Comparison of ENCODE assay signal across 8 mouse cellular contexts in genomic region chr7:84606293-84606749, GRCm38 (mm10). TPM values are rescaled to one million over a fixed set of nuclear protein-coding genes. Genes with fewer than 3 reads are reported as not detected.
DNase-seq lines count a peak whose midpoint lies in the region; ATAC-seq and TF ChIP-seq lines count a peak whose summit lies in the region.

TSS of gene Fah (minus strand) at chr7:84606722.

- DNase-seq in urinary bladder, adult 18-20 months (ENCODE audit: low spot score in 2 of 2) = peak; percentile 31 to 44
- no peak for DNase-seq in urinary bladder, postnatal 10 days (ENCODE audit: low spot score)
- DNase-seq in cerebellum, postnatal 25 days = peak; percentile 45 to 61
- DNase-seq in heart, adult 11 months = peak; percentile 96
- peak; percentile 37 for DNase-seq in limb, embryonic 10.5 days (ENCODE audit: low spot score)
- DNase-seq in urinary bladder, postnatal 25 days (ENCODE audit: low spot score) = peak; percentile 38

- H3K4me2 ChIP-seq in intestine, postnatal 0 days (replicated peaks; ENCODE audit: low read depth) = peak within 1 kb of the TSS; percentile 88
- peak within 1 kb of the TSS; percentile 91 for H3K4me2 ChIP-seq in midbrain, embryonic 13.5 days (replicated peaks)

- H3K9me3 ChIP-seq in intestine, postnatal 0 days (ENCODE audit: control insufficient read depth) = no peaks in the 10 kb centered on the region
- no peaks in the 10 kb centered on the region for H3K9me3 ChIP-seq in limb, embryonic 10.5 days (replicated peaks)
- no peaks in the 10 kb centered on the region for H3K9me3 ChIP-seq in midbrain, embryonic 13.5 days

- TF ChIP-seq CTCF in intestine, postnatal 0 days (IDR thresholded peaks at IDR 0.05; ENCODE audit: low read depth) = no peak

- no peaks in the 10 kb centered on the region for H3K27me3 ChIP-seq in intestine, postnatal 0 days (replicated peaks; ENCODE audit: control insufficient read depth, insufficient read depth, low read length)
- no peaks in the 10 kb centered on the region for H3K27me3 ChIP-seq in limb, embryonic 10.5 days (ENCODE audit: low read depth, poor library complexity, severe bottlenecking)
- H3K27me3 ChIP-seq in midbrain, embryonic 13.5 days = 0 out of 2 replicates have a peak, but pooled peaks cover 4% of the 10 kb centered on the region

- H3K36me3 ChIP-seq in intestine, postnatal 0 days (ENCODE audit: control insufficient read depth, insufficient read depth) = peaks cover 4% of the 10 kb centered on the region; the same call in 1 of the 2 replicates
- no peaks in the 10 kb centered on the region for H3K36me3 ChIP-seq in limb, embryonic 10.5 days
- no peaks in the 10 kb centered on the region for H3K36me3 ChIP-seq in midbrain, embryonic 13.5 days

- H3K27ac ChIP-seq in intestine, postnatal 0 days (ENCODE audit: low read depth, low read length) = peak within 1 kb of the TSS; percentile 51
- H3K27ac ChIP-seq in limb, embryonic 10.5 days = peak within 1 kb of the TSS; percentile 70
- no peak within 1 kb of the TSS for H3K27ac ChIP-seq in midbrain, embryonic 13.5 days

- no peaks in the 10 kb centered on the region for H3K4me1 ChIP-seq in intestine, postnatal 0 days (replicated peaks; ENCODE audit: control insufficient read depth, insufficient read depth, low read length)
- peaks cover 18% of the 10 kb centered on the region for H3K4me1 ChIP-seq in limb, embryonic 10.5 days
- H3K4me1 ChIP-seq in midbrain, embryonic 13.5 days (replicated peaks) = peaks cover 12% of the 10 kb centered on the region

- 0 out of 2 replicates have a peak, but pooled peaks have one; percentile 21 for ATAC-seq in intestine, postnatal 0 days
- ATAC-seq in midbrain, embryonic 13.5 days = peak; percentile 65

- H3K4me3 ChIP-seq in intestine, postnatal 0 days (ENCODE audit: low read depth, low read length) = peak within 1 kb of the TSS; percentile 59
- peak within 1 kb of the TSS; percentile 66 for H3K4me3 ChIP-seq in limb, embryonic 10.5 days
- H3K4me3 ChIP-seq in midbrain, embryonic 13.5 days (replicated peaks) = peak within 1 kb of the TSS; percentile 61

- peak within 1 kb of the TSS; percentile 27 for H3K9ac ChIP-seq in intestine, postnatal 0 days (ENCODE audit: low read depth, low read length)
- H3K9ac ChIP-seq in midbrain, embryonic 13.5 days (replicated peaks) = peak within 1 kb of the TSS; percentile 78

- 2% methylated on average over 10 of the region's 10 CpGs for WGBS in intestine, postnatal 0 days
- under 1% methylated on average over 10 of the region's 10 CpGs for WGBS in limb, embryonic 10.5 days
- 1% methylated on average over 10 of the region's 10 CpGs for WGBS in midbrain, embryonic 13.5 days

RNA-seq across cellular contexts. Expression of gene Fah, which starts in this region (rescaled TPM):
- 11.1 and 16.5 TPM in 2 replicates for polyA plus RNA-seq in intestine, postnatal 0 days (2015; fragmentation: Nextera tagmentation; extraction: Ambion mirVana)
- polyA plus RNA-seq in limb, embryonic 10.5 days (2016; fragmentation: Nextera tagmentation; extraction: Ambion mirVana) = 1.4 and 2.9 TPM in 2 replicates
- 4.9 and 5.6 TPM in 2 replicates for polyA plus RNA-seq in midbrain, embryonic 13.5 days (2015; fragmentation: Nextera tagmentation; extraction: Ambion mirVana)
